Mouse (Mus musculus): ENCODE data around the gene Tcam1. TPM values are rescaled to one million over a fixed set of nuclear protein-coding genes. Genes with fewer than 3 reads are reported as not detected.

Tcam1 gene
- polyA plus RNA-seq, 1 experiment from 2014 or later, result 0.31 TPM

GRCm38 (mm10) chr11:106306758-106307157 lies 30.3 kb downstream of the Tcam1 start:
- Histone ChIP-seq H3K27ac (no peak overlapping the region), H3K4me1 (replicated peaks) (no peaks in the 10 kb centered on the region), H3K4me2 (replicated peaks) (no peak overlapping the region), H3K9me3 (no peaks in the 10 kb centered on the region), H3K36me3 (no peaks in the 10 kb centered on the region), H3K27me3 (replicated peaks) (no peaks in the 10 kb centered on the region), H3K9ac (no peak overlapping the region), H3K4me3 (replicated peaks) (no peak overlapping the region)
- ATAC-seq, result no peak
- 86% methylated on average over 9 of the region's 9 CpGs for WGBS

GRCm38 (mm10) chr11:106307432-106307831 lies 31.0 kb downstream of the Tcam1 start:
- H3K36me3 ChIP-seq, result no peaks in the 10 kb centered on the region
- no peak overlapping the region for H3K4me2 ChIP-seq (replicated peaks)
- H3K4me1 ChIP-seq (replicated peaks), result no peaks in the 10 kb centered on the region
- WGBS, result 50% methylated on average over 5 of the region's 5 CpGs
- no peak overlapping the region for H3K4me3 ChIP-seq (replicated peaks)
- no peaks in the 10 kb centered on the region for H3K27me3 ChIP-seq (replicated peaks)
- no peak for ATAC-seq
- H3K9ac ChIP-seq, result no peak overlapping the region
- no peaks in the 10 kb centered on the region for H3K9me3 ChIP-seq
- H3K27ac ChIP-seq, result no peak overlapping the region

GRCm38 (mm10) chr11:106308162-106308561 lies 31.7 kb downstream of the Tcam1 start:
- ATAC-seq, result no peak
- no peak overlapping the region for H3K27ac ChIP-seq
- H3K27me3 ChIP-seq (replicated peaks), result no peaks in the 10 kb centered on the region
- H3K4me3 ChIP-seq (replicated peaks), result no peak overlapping the region
- no peaks in the 10 kb centered on the region for H3K36me3 ChIP-seq
- H3K4me1 ChIP-seq (replicated peaks), result no peaks in the 10 kb centered on the region
- H3K4me2 ChIP-seq (replicated peaks), result no peak overlapping the region
- no peaks in the 10 kb centered on the region for H3K9me3 ChIP-seq
- 82% methylated on average over 11 of the region's 11 CpGs for WGBS
- no peak overlapping the region for H3K9ac ChIP-seq

- H3K27ac ChIP-seq, result no peak overlapping the region
- no peaks in the 10 kb centered on the region for H3K27me3 ChIP-seq (replicated peaks)
- no peak overlapping the region for H3K4me2 ChIP-seq (replicated peaks)
- peaks cover 13% of the 10 kb centered on the region for H3K4me1 ChIP-seq (replicated peaks)
- H3K4me3 ChIP-seq (replicated peaks), result no peak overlapping the region
- WGBS, result 70% methylated on average over 5 of the region's 5 CpGs
- H3K36me3 ChIP-seq, result no peaks in the 10 kb centered on the region
- no peaks in the 10 kb centered on the region for H3K9me3 ChIP-seq
- no peak overlapping the region for H3K9ac ChIP-seq
- no peak for ATAC-seq
Measured at GRCm38 (mm10) chr11:106310123-106310522, 33.7 kb downstream of the Tcam1 start.

GRCm38 (mm10) chr11:106313533-106313932 lies 37.1 kb downstream of the Tcam1 start:
- 0 out of 2 replicates have a peak overlapping the region, but pooled peaks have one; percentile 3 for H3K4me2 ChIP-seq (replicated peaks)
- 38% methylated on average over 5 of the region's 5 CpGs for WGBS

GRCm38 (mm10) chr11:106314333-106314812 lies 37.9 kb downstream of the Tcam1 start, which contains the start of gene Cd79b:
Gene Cd79b (minus strand): TSS chr11:106314762.
- WGBS, result 56% methylated on average over 9 of the region's 9 CpGs
- no peaks in the 10 kb centered on the region for H3K27me3 ChIP-seq (replicated peaks)
- ATAC-seq, result no peak
- H3K27ac ChIP-seq, result no peak within 1 kb of the TSS
- no peak within 1 kb of the TSS for H3K4me3 ChIP-seq (replicated peaks)
- no peaks in the 10 kb centered on the region for H3K36me3 ChIP-seq
- no peaks in the 10 kb centered on the region for H3K9me3 ChIP-seq
- no peak within 1 kb of the TSS for H3K9ac ChIP-seq
- 0 out of 2 replicates have a peak within 1 kb of the TSS, but pooled peaks have one; percentile 3 for H3K4me2 ChIP-seq (replicated peaks)
- H3K4me1 ChIP-seq (replicated peaks), result peaks cover 26% of the 10 kb centered on the region

More at GRCm38 (mm10) chr11:106313533-106313932, 37.1 kb downstream of the Tcam1 start:
- Histone ChIP-seq H3K36me3 (no peaks in the 10 kb centered on the region), H3K27me3 (replicated peaks) (no peaks in the 10 kb centered on the region), H3K27ac (no peak overlapping the region), H3K9ac (no peak overlapping the region), H3K9me3 (no peaks in the 10 kb centered on the region), H3K4me1 (replicated peaks) (peaks cover 19% of the 10 kb centered on the region), H3K4me3 (replicated peaks) (no peak overlapping the region)
- ATAC-seq, result peak; percentile 61; the same call in 1 of the 2 replicates

GRCm38 (mm10) chr11:106316416-106316815 lies 39.9 kb downstream of the Tcam1 start:
- Histone ChIP-seq H3K27me3 (replicated peaks) (no peaks in the 10 kb centered on the region), H3K36me3 (no peaks in the 10 kb centered on the region)
- 79% methylated on average over 1 of the region's 1 CpGs for WGBS

GRCm38 (mm10) chr11:106317801-106318200 lies 41.3 kb downstream of the Tcam1 start:
- no peak overlapping the region for H3K4me2 ChIP-seq (replicated peaks)
- no peaks in the 10 kb centered on the region for H3K9me3 ChIP-seq
- 67% methylated on average over 7 of the region's 7 CpGs for WGBS
- peaks cover 28% of the 10 kb centered on the region for H3K4me1 ChIP-seq (replicated peaks)
- H3K27me3 ChIP-seq (replicated peaks), result no peaks in the 10 kb centered on the region
- H3K4me3 ChIP-seq (replicated peaks), result no peak overlapping the region
- no peak overlapping the region for H3K9ac ChIP-seq
- H3K36me3 ChIP-seq, result no peaks in the 10 kb centered on the region
- ATAC-seq, result no peak
- peak overlapping the region; percentile 27; the same call in 1 of the 2 replicates for H3K27ac ChIP-seq

More at GRCm38 (mm10) chr11:106316416-106316815, 39.9 kb downstream of the Tcam1 start:
- Histone ChIP-seq H3K4me1 (replicated peaks) (peaks cover 28% of the 10 kb centered on the region), H3K27ac (no peak overlapping the region), H3K4me3 (replicated peaks) (no peak overlapping the region), H3K9ac (no peak overlapping the region), H3K4me2 (replicated peaks) (no peak overlapping the region), H3K9me3 (no peaks in the 10 kb centered on the region)
- ATAC-seq, result no peak

GRCm38 (mm10) chr11:106318406-106319366 lies 42.2 kb downstream of the Tcam1 start:
- no peak for ATAC-seq
- Histone ChIP-seq H3K36me3 (no peaks in the 10 kb centered on the region), H3K9ac (no peak overlapping the region), H3K27me3 (replicated peaks) (no peaks in the 10 kb centered on the region), H3K4me2 (replicated peaks) (no peak overlapping the region), H3K4me3 (replicated peaks) (no peak overlapping the region), H3K27ac (0 out of 2 replicates have a peak overlapping the region, but pooled peaks have one; percentile 20), H3K9me3 (no peaks in the 10 kb centered on the region), H3K4me1 (replicated peaks) (peaks cover 22% of the 10 kb centered on the region)
- 52% methylated on average over 21 of the region's 21 CpGs for WGBS

GRCm38 (mm10) chr11:106324858-106325257 lies 48.4 kb downstream of the Tcam1 start:
- H3K4me3 ChIP-seq (replicated peaks), result no peak overlapping the region
- H3K27ac ChIP-seq, result no peak overlapping the region
- no peak for ATAC-seq
- H3K9me3 ChIP-seq, result no peaks in the 10 kb centered on the region
- 0 out of 2 replicates have a peak, but pooled peaks cover 2% of the 10 kb centered on the region for H3K4me1 ChIP-seq (replicated peaks)
- WGBS, result 64% methylated on average over 5 of the region's 5 CpGs
- no peak overlapping the region for H3K4me2 ChIP-seq (replicated peaks)
- H3K9ac ChIP-seq, result no peak overlapping the region
- H3K27me3 ChIP-seq (replicated peaks), result no peaks in the 10 kb centered on the region
- H3K36me3 ChIP-seq, result no peaks in the 10 kb centered on the region

GRCm38 (mm10) chr11:106325566-106326206 lies 49.2 kb downstream of the Tcam1 start:
- Histone ChIP-seq H3K27me3 (replicated peaks) (no peaks in the 10 kb centered on the region), H3K4me1 (replicated peaks) (0 out of 2 replicates have a peak, but pooled peaks cover 2% of the 10 kb centered on the region), H3K4me2 (replicated peaks) (no peak overlapping the region), H3K4me3 (replicated peaks) (no peak overlapping the region), H3K9ac (no peak overlapping the region), H3K36me3 (no peaks in the 10 kb centered on the region), H3K27ac (no peak overlapping the region), H3K9me3 (no peaks in the 10 kb centered on the region)
- peak; percentile 62 for ATAC-seq
- WGBS, result 62% methylated on average over 8 of the region's 8 CpGs

- Histone ChIP-seq H3K9me3 (no peaks in the 10 kb centered on the region), H3K4me2 (replicated peaks) (no peak overlapping the region), H3K27ac (no peak overlapping the region), H3K36me3 (no peaks in the 10 kb centered on the region), H3K4me3 (replicated peaks) (no peak overlapping the region), H3K27me3 (replicated peaks) (no peaks in the 10 kb centered on the region), H3K9ac (no peak overlapping the region), H3K4me1 (replicated peaks) (0 out of 2 replicates have a peak, but pooled peaks cover 2% of the 10 kb centered on the region)
- ATAC-seq, result no peak
- 85% methylated on average over 8 of the region's 8 CpGs for WGBS
Measured at GRCm38 (mm10) chr11:106326475-106326874, 50.0 kb downstream of the Tcam1 start.
